Mouse (Mus musculus): Measurements from ENCODE around the gene Atp2a2. TPM values are rescaled to one million over a fixed set of nuclear protein-coding genes. Genes with fewer than 3 reads are reported as not detected.

Atp2a2 gene
- total and polyA plus RNA-seq, 2 experiments, result 44.6 to 46.0 TPM

DNA sequence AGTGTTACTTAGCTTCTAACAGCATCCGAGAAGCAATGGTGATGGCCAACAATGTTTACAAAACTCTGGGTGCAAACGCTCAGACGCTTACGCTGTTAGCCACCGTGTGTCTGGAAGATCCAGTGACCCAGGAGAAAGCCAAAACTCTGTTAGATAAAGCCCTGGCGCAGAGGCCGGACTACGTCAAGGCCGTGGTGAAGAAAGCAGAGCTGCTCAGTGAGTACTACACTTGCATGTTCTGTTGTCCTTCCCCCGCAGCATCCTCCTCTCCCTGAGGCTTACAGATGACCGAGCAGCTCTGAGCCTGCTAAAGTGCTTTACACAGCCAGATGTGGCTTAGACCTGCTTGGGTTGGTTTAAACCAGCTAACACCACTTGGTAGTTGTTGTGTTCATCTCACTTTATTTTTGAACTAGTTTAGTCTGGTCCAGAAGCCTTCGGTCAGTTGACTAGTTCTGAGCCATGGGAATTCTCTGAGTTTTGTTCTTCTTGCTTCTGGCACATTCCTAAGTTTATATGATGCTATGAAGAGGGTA is 61.9 kb downstream of the Atp2a2 start:
- Histone ChIP-seq H3K36me3 (ENCODE audit: control insufficient read depth, insufficient read depth, low read length) (peaks cover 34% of the 10 kb centered on the region), H3K4me3 (ENCODE audit: insufficient read depth, low read depth, low read length) (no peak overlapping the region), H3K27ac (replicated peaks; ENCODE audit: insufficient read depth, low read depth, low read length) (0 out of 2 replicates have a peak overlapping the region, but pooled peaks have one; percentile 45), H3K9ac (ENCODE audit: low read depth, low read length) (no peak overlapping the region), H3K79me2 (ENCODE audit: control insufficient read depth, insufficient read depth, low read length) (no peaks in the 10 kb centered on the region), H3K4me1 (ENCODE audit: control insufficient read depth, insufficient read depth, low read length) (no peaks in the 10 kb centered on the region; the same call in 1 of the 2 replicates), H3K27me3 (ENCODE audit: control insufficient read depth, insufficient read depth, low read length) (no peaks in the 10 kb centered on the region)
- TF ChIP-seq POLR2A (IDR thresholded peaks at IDR 0.05; ENCODE audit: extremely low read depth, insufficient read depth, low read length) (no peak), CTCF (IDR thresholded peaks at IDR 0.05; ENCODE audit: low read depth, low read length) (no peak)
- DNase-seq (ENCODE audit: extremely low read depth, low read depth, low spot score), result no peak
- WGBS, result 85% methylated on average over 12 of the region's 12 CpGs

DNA sequence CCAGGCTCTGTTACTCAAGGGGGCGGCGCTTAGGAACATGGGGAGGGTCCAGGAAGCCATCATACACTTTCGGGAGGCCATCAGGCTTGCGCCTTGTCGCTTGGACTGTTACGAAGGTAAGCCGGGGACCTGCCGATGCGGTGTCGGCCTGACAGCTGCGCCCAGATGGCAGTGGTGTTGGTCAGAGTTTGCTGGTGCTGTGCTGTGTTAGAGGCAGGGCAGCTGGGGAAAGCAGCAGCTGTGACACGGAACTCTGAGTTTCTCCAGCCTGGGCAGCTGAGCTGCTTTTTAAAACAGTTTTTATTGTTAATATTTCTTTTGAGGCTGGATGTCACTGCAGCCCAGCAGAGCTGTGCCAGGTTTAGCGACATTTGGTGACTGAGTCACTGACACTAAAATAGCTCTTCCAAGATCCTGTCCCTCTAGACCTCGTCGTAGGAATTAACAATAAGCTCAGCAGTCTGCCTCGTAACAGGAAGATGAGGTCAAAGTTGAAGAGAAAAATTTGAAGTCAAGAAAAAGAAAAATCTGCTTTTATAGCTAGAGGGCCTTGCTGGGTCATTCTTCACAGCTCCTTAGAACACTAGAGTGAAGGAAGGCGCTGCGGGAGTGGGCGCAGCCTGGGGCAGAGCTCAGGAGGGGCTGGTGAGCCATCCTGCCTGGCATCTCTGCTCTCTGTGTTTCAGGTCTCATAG is 62.5 kb downstream of the Atp2a2 start:
- TF ChIP-seq POLR2A (IDR thresholded peaks at IDR 0.05; ENCODE audit: extremely low read depth, insufficient read depth, low read length) (no peak), CTCF (IDR thresholded peaks at IDR 0.05; ENCODE audit: low read depth, low read length) (no peak)
- H3K4me1 ChIP-seq (ENCODE audit: control insufficient read depth, insufficient read depth, low read length), result no peaks in the 10 kb centered on the region; the same call in 1 of the 2 replicates
- peak overlapping the region; percentile 45; the same call in 1 of the 2 replicates for H3K27ac ChIP-seq (replicated peaks; ENCODE audit: insufficient read depth, low read depth, low read length)
- DNase-seq (ENCODE audit: extremely low read depth, low read depth, low spot score), result no peak
- peaks cover 34% of the 10 kb centered on the region for H3K36me3 ChIP-seq (ENCODE audit: control insufficient read depth, insufficient read depth, low read length)
- H3K27me3 ChIP-seq (ENCODE audit: control insufficient read depth, insufficient read depth, low read length), result no peaks in the 10 kb centered on the region
- 82% methylated on average over 19 of the region's 19 CpGs for WGBS
- H3K9ac ChIP-seq (ENCODE audit: low read depth, low read length), result 0 out of 2 replicates have a peak overlapping the region, but pooled peaks have one; percentile 28
- H3K4me3 ChIP-seq (ENCODE audit: insufficient read depth, low read depth, low read length), result no peak overlapping the region
- H3K79me2 ChIP-seq (ENCODE audit: control insufficient read depth, insufficient read depth, low read length), result no peaks in the 10 kb centered on the region

DNA sequence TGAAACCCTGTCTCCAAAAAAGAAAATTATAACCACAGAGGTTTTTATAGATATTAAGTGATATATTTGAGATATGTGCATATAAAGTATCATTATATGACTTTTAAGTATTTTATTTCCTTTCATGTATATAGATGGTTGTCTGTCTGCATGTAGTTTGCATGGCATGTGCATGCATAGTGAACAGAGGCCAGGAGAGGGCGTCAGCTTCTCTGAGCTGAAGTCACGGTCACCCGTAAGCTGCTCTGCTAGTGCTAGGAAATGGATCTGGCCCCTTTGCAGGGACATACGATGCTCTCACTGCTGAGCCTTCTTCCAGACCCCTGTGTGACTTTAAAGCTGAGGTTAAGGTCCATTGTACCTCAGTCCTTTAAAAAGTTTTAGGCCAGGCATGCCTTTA is 67.5 kb downstream of the Atp2a2 start:
- Histone ChIP-seq H3K27me3 (ENCODE audit: control insufficient read depth, insufficient read depth, low read length) (no peaks in the 10 kb centered on the region), H3K4me3 (ENCODE audit: insufficient read depth, low read depth, low read length) (no peak overlapping the region), H3K79me2 (ENCODE audit: control insufficient read depth, insufficient read depth, low read length) (no peaks in the 10 kb centered on the region), H3K27ac (replicated peaks; ENCODE audit: insufficient read depth, low read depth, low read length) (no peak overlapping the region), H3K36me3 (ENCODE audit: control insufficient read depth, insufficient read depth, low read length) (peaks cover 57% of the 10 kb centered on the region), H3K4me1 (ENCODE audit: control insufficient read depth, insufficient read depth, low read length) (no peaks in the 10 kb centered on the region; the same call in 1 of the 2 replicates), H3K9ac (ENCODE audit: low read depth, low read length) (no peak overlapping the region)
- WGBS, result 89% methylated on average over 4 of the region's 4 CpGs
- no peak for TF ChIP-seq POLR2A (IDR thresholded peaks at IDR 0.05; ENCODE audit: extremely low read depth, insufficient read depth, low read length)
- TF ChIP-seq CTCF (IDR thresholded peaks at IDR 0.05; ENCODE audit: low read depth, low read length), result peak; percentile 34
- no peak for DNase-seq (ENCODE audit: extremely low read depth, low read depth, low spot score)

DNA sequence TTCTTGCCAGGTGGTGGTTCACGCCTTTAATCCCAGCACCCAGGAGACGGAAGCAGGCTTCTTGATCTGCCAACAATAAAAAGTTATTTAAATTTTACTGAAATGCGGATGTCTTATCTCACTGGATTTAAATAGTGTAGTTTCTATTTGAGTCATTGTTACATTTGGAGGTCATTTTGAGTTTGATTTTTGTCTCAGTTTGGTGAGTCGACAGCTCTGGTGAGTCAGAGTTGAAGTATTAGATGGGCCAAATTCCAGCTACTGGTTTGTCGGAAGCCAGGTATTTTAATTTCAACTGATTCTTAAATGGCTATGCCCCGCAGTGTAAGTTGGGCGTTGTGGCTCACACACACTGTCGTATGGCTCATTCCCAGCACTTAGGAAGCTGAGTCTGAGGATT is 70.8 kb downstream of the Atp2a2 start:
- Histone ChIP-seq H3K4me1 (ENCODE audit: control insufficient read depth, insufficient read depth, low read length) (no peaks in the 10 kb centered on the region), H3K36me3 (ENCODE audit: control insufficient read depth, insufficient read depth, low read length) (peaks cover 52% of the 10 kb centered on the region), H3K27me3 (ENCODE audit: control insufficient read depth, insufficient read depth, low read length) (no peaks in the 10 kb centered on the region), H3K79me2 (ENCODE audit: control insufficient read depth, insufficient read depth, low read length) (peaks cover 5% of the 10 kb centered on the region; the same call in 1 of the 2 replicates), H3K4me3 (ENCODE audit: insufficient read depth, low read depth, low read length) (no peak overlapping the region), H3K27ac (replicated peaks; ENCODE audit: insufficient read depth, low read depth, low read length) (no peak overlapping the region), H3K9ac (ENCODE audit: low read depth, low read length) (no peak overlapping the region)
- 90% methylated on average over 8 of the region's 8 CpGs for WGBS
- no peak for TF ChIP-seq POLR2A (IDR thresholded peaks at IDR 0.05; ENCODE audit: extremely low read depth, insufficient read depth, low read length)
- TF ChIP-seq CTCF (IDR thresholded peaks at IDR 0.05; ENCODE audit: low read depth, low read length), result no peak
- DNase-seq (ENCODE audit: extremely low read depth, low read depth, low spot score), result no peak

DNA sequence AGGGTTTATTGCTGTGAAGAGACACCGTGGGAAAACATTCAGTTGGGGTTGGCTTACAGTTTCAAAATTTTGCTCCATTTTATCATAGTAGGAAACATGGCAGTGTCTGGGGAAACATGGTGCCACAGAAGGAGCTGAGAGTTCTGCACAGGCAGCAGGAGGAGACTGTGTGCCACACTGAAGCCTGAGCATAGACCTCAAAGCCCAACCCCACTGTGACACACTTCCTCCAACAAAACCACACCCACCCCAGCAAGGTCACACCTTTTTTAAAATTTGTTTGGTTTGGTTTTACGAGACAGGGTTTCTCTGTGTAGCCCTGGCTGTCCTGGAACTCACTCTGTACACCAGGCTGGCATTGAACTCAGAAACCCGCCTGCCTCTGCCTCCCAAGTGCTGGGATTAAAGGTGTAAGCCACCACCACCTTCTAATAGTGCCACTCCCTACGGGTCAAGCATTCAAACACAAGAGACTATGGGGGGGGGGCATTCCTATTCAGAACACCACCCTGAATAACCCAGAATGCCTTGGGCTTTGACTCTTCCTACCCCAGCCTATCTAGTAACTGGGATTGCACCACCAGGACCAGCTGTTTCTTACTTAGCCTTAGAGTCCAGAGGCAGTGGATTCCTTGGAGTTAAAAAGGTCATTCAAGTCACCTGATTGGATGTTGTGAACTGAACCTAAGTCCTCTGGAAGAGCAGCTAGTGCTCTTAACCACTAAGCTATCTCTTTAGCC is 71.8 kb downstream of the Atp2a2 start:
- no peak for DNase-seq (ENCODE audit: extremely low read depth, low read depth, low spot score)
- no peaks in the 10 kb centered on the region for H3K4me1 ChIP-seq (ENCODE audit: control insufficient read depth, insufficient read depth, low read length)
- H3K9ac ChIP-seq (ENCODE audit: low read depth, low read length), result no peak overlapping the region
- no peak overlapping the region for H3K27ac ChIP-seq (replicated peaks; ENCODE audit: insufficient read depth, low read depth, low read length)
- WGBS, result 84% methylated on average over 4 of the region's 4 CpGs
- peaks cover 5% of the 10 kb centered on the region; the same call in 1 of the 2 replicates for H3K79me2 ChIP-seq (ENCODE audit: control insufficient read depth, insufficient read depth, low read length)
- no peak overlapping the region for H3K4me3 ChIP-seq (ENCODE audit: insufficient read depth, low read depth, low read length)
- no peak for TF ChIP-seq CTCF (IDR thresholded peaks at IDR 0.05; ENCODE audit: low read depth, low read length)
- no peak for TF ChIP-seq POLR2A (IDR thresholded peaks at IDR 0.05; ENCODE audit: extremely low read depth, insufficient read depth, low read length)
- no peaks in the 10 kb centered on the region for H3K27me3 ChIP-seq (ENCODE audit: control insufficient read depth, insufficient read depth, low read length)
- peaks cover 47% of the 10 kb centered on the region for H3K36me3 ChIP-seq (ENCODE audit: control insufficient read depth, insufficient read depth, low read length)

Measured in liver, adult 2 months (tissue).